Mouse (Mus musculus) spleen, postnatal 10 days (tissue): ENCODE measurements at regions not wholly inside any gene's neighbourhood (a gene's known extent, or its start where the extent isn't known, plus 50 kb on each side); places are given as distances from the start of the nearest gene placed in this dataset.

Experiments used
- DNase-seq, 2 experiments: peaks; one replicate each; pipeline ENCODE4 v3.0.0; 2021 to 2022; ENCODE audit warnings: low spot score in 2 of 2

GRCm38 (mm10) chr14:64511300-64511699 lies 407.2 kb downstream of the Prss52 start:
- no peak for DNase-seq

- no peak for DNase-seq
These were observed 408.6 kb downstream of the Prss52 start for GRCm38 (mm10) chr14:64512726-64513125.

- no peak for DNase-seq
These were observed 413.6 kb downstream of the Prss52 start for GRCm38 (mm10) chr14:64517584-64518195.

- DNase-seq = no peak
These were observed 420.6 kb downstream of the Prss52 start for GRCm38 (mm10) chr14:64524641-64525040.

GRCm38 (mm10) chr14:64525302-64526078 lies 421.4 kb downstream of the Prss52 start:
- no peak for DNase-seq

- DNase-seq = no peak
These were observed 426.5 kb downstream of the Prss52 start for GRCm38 (mm10) chr14:64530541-64530940.

- DNase-seq = no peak
These were observed 427.3 kb downstream of the Prss52 start for GRCm38 (mm10) chr14:64531221-64531949.

- no peak for DNase-seq
These were observed 428.3 kb downstream of the Prss52 start for GRCm38 (mm10) chr14:64532351-64532750.

- no peak for DNase-seq
These were observed 429.6 kb downstream of the Prss52 start for GRCm38 (mm10) chr14:64533591-64534151.

- DNase-seq = no peak
These were observed 430.1 kb downstream of the Prss52 start for GRCm38 (mm10) chr14:64534194-64534593.

- no peak for DNase-seq
These were observed 435.4 kb downstream of the Prss52 start for GRCm38 (mm10) chr14:64539436-64539835.

- no peak for DNase-seq
These were observed 441.0 kb downstream of the Prss52 start for GRCm38 (mm10) chr14:64545056-64545455.

- DNase-seq = peak in 1 of 2 experiments; percentile 30
These were observed 442.7 kb downstream of the Prss52 start for GRCm38 (mm10) chr14:64546787-64547186.

- DNase-seq = no peak
These were observed 448.9 kb downstream of the Prss52 start for GRCm38 (mm10) chr14:64552951-64553350.

GRCm38 (mm10) chr14:64556042-64556441 lies 452.0 kb downstream of the Prss52 start:
- no peak for DNase-seq

GRCm38 (mm10) chr14:64557453-64557852 lies 453.4 kb downstream of the Prss52 start:
- no peak for DNase-seq

GRCm38 (mm10) chr14:64568689-64569088 lies 464.6 kb downstream of the Prss52 start:
- no peak for DNase-seq

- DNase-seq = no peak
These were observed 466.9 kb downstream of the Prss52 start for GRCm38 (mm10) chr14:64570951-64571350.

GRCm38 (mm10) chr14:64572756-64573155 lies 468.7 kb downstream of the Prss52 start:
- no peak for DNase-seq

- DNase-seq = no peak
These were observed 469.7 kb downstream of the Prss52 start for GRCm38 (mm10) chr14:64573773-64574172.

GRCm38 (mm10) chr14:64574277-64574676 lies 470.2 kb downstream of the Prss52 start:
- no peak for DNase-seq

- DNase-seq = no peak
These were observed 470.7 kb downstream of the Prss52 start for GRCm38 (mm10) chr14:64574773-64575172.
